Mouse (Mus musculus) heart, embryonic 11.5 days (tissue): ENCODE results near the gene Gpalpp1. TPM values are rescaled to one million over a fixed set of nuclear protein-coding genes. Genes with fewer than 3 reads are reported as not detected.
A peak's percentile ranks its signal among the peaks of the same experiment; 100 is the strongest.

ENCODE experiments used
- ATAC-seq: fragments of 200-750 bp; cut with Nextera tagmentation; replicated peaks from 2 replicates; pipeline ENCODE4 v1.8.0; 2017; ENCODE audit warnings: moderate library complexity; ENCODE audit not compliant: insufficient number of reproducible peaks, low FRiP score, low TSS enrichment
- H3K27ac ChIP-seq: fragments of 300-500 bp; sonication (generic); 2 replicates; pipeline ENCODE4 v1.5.1; 2014; ENCODE audit warnings: mild to moderate bottlenecking, low read depth, low read length
- H3K27me3 ChIP-seq: fragments of 300-500 bp; sonication (generic); 2 replicates; pipeline ENCODE4 v1.6.1; 2014; ENCODE audit warnings: mild to moderate bottlenecking, low read length, mixed read lengths; ENCODE audit not compliant: control insufficient read depth, insufficient read depth
- H3K36me3 ChIP-seq: fragments of 300-500 bp; sonication (generic); 2 replicates; pipeline ENCODE4 v1.6.1; 2014; ENCODE audit warnings: mild to moderate bottlenecking, low read length, moderate library complexity, mixed read lengths; ENCODE audit not compliant: control insufficient read depth, insufficient read depth
- H3K4me1 ChIP-seq: fragments of 300-500 bp; sonication (generic); 2 replicates; pipeline ENCODE4 v1.6.1; 2014; ENCODE audit warnings: low read length; ENCODE audit not compliant: control insufficient read depth, insufficient read depth
- H3K4me2 ChIP-seq: fragments of 300-500 bp; sonication (generic); 2 replicates; pipeline ENCODE4 v1.6.1; 2014; ENCODE audit warnings: mild to moderate bottlenecking, moderate library complexity
- H3K4me3 ChIP-seq: fragments of 300-500 bp; sonication (generic); 2 replicates; pipeline ENCODE4 v1.5.1; 2014; ENCODE audit warnings: low read depth, low read length
- H3K9ac ChIP-seq: fragments of 300-500 bp; sonication (generic); 2 replicates; pipeline ENCODE4 v1.6.1; 2014; ENCODE audit warnings: mild to moderate bottlenecking, low read depth, low read length, moderate library complexity
- H3K9me3 ChIP-seq: fragments of 300-500 bp; sonication (generic); replicated peaks from 2 replicates; pipeline ENCODE4 v1.6.1; 2016; ENCODE audit warnings: low read length; ENCODE audit not compliant: control insufficient read depth
- WGBS: fragments of 180-500 bp; shearing (Covaris S2); extraction: QIAGEN DNeasy Blood & Tissue Kit; methylation state at CpG from one replicate; pipeline ENCODE4 v1.1.7; 2014; ENCODE audit not compliant: insufficient replicate concordance; 5-methylcytosine and 5-hydroxymethylcytosine counted together
- polyA plus RNA-seq: library from polyadenylated mRNA; unstranded; fragments of >200 nt; fragmentation: Nextera tagmentation; extraction: Ambion mirVana; gene quantifications from 2 replicates; pipeline ENCODE4 v1.2.1, GENCODE M21; 2014

Gpalpp1 gene
- 10.4 and 14.1 TPM in 2 replicates for polyA plus RNA-seq

- no peaks in the 10 kb centered on the region for H3K27me3 ChIP-seq
- H3K4me1 ChIP-seq = peaks cover 5% of the 10 kb centered on the region
- WGBS = under 1% methylated on average over 69 of the region's 69 CpGs
- H3K4me3 ChIP-seq = peak within 1 kb of the TSS; percentile 91
- ATAC-seq = peak; percentile 97
- peak within 1 kb of the TSS; percentile 65 for H3K27ac ChIP-seq
- peak within 1 kb of the TSS; percentile 77 for H3K4me2 ChIP-seq
- H3K36me3 ChIP-seq = peaks cover 8% of the 10 kb centered on the region; the same call in 1 of the 2 replicates
- H3K9ac ChIP-seq = peak within 1 kb of the TSS; percentile 82
- H3K9me3 ChIP-seq = no peaks in the 10 kb centered on the region
Observed at GRCm38 (mm10) chr14:76110396-76111221, at the start of gene Gpalpp1, which contains the start of gene Nufip1. Gene Gpalpp1 (minus strand): TSS chr14:76110760. Gene Nufip1 (plus strand): TSS chr14:76110891.

GRCm38 (mm10) chr14:76158192-76158785 is 47.7 kb upstream of the Gpalpp1 start:
- Histone ChIP-seq H3K27ac (no peak overlapping the region), H3K36me3 (no peaks in the 10 kb centered on the region), H3K4me1 (no peaks in the 10 kb centered on the region), H3K4me2 (no peak overlapping the region), H3K9ac (no peak overlapping the region), H3K27me3 (no peaks in the 10 kb centered on the region), H3K4me3 (no peak overlapping the region), H3K9me3 (no peaks in the 10 kb centered on the region)
- no peak for ATAC-seq
- 54% methylated on average over 5 of the region's 5 CpGs for WGBS

GRCm38 (mm10) chr14:76153828-76154227 is 43.3 kb upstream of the Gpalpp1 start:
- Histone ChIP-seq H3K27ac (no peak overlapping the region), H3K36me3 (no peaks in the 10 kb centered on the region), H3K9me3 (no peaks in the 10 kb centered on the region), H3K4me2 (peak overlapping the region; percentile 72), H3K4me1 (peaks cover 17% of the 10 kb centered on the region), H3K27me3 (no peaks in the 10 kb centered on the region), H3K4me3 (no peak overlapping the region), H3K9ac (no peak overlapping the region)
- no peak for ATAC-seq
- 23% methylated on average over 6 of the region's 6 CpGs for WGBS

GRCm38 (mm10) chr14:76153003-76153675 is 42.6 kb upstream of the Gpalpp1 start:
- WGBS = 2% methylated on average over 24 of the region's 24 CpGs
- peak overlapping the region; percentile 72 for H3K4me2 ChIP-seq
- no peaks in the 10 kb centered on the region for H3K36me3 ChIP-seq
- no peak for ATAC-seq
- peaks cover 17% of the 10 kb centered on the region for H3K4me1 ChIP-seq
- no peaks in the 10 kb centered on the region for H3K27me3 ChIP-seq
- peak overlapping the region; percentile 50 for H3K9ac ChIP-seq
- H3K4me3 ChIP-seq = peak overlapping the region; percentile 68
- no peaks in the 10 kb centered on the region for H3K9me3 ChIP-seq
- peak overlapping the region; percentile 93 for H3K27ac ChIP-seq

GRCm38 (mm10) chr14:76152162-76153002 is 41.8 kb upstream of the Gpalpp1 start:
- H3K27ac ChIP-seq = peak overlapping the region; percentile 93
- H3K27me3 ChIP-seq = no peaks in the 10 kb centered on the region
- H3K9ac ChIP-seq = peak overlapping the region; percentile 89
- under 1% methylated on average over 41 of the region's 41 CpGs for WGBS
- peak overlapping the region; percentile 72 for H3K4me2 ChIP-seq
- peak overlapping the region; percentile 68 for H3K4me3 ChIP-seq
- peaks cover 17% of the 10 kb centered on the region for H3K4me1 ChIP-seq
- H3K36me3 ChIP-seq = no peaks in the 10 kb centered on the region
- no peaks in the 10 kb centered on the region for H3K9me3 ChIP-seq
- ATAC-seq = peak; percentile 88

- WGBS = 3% methylated on average over 10 of the region's 10 CpGs
Observed at GRCm38 (mm10) chr14:76151820-76152161, 41.2 kb upstream of the Gpalpp1 start.

GRCm38 (mm10) chr14:76151011-76151410 is 40.5 kb upstream of the Gpalpp1 start:
- no peaks in the 10 kb centered on the region for H3K27me3 ChIP-seq
- H3K27ac ChIP-seq = no peak overlapping the region
- no peak overlapping the region for H3K4me3 ChIP-seq
- WGBS = 74% methylated on average over 2 of the region's 2 CpGs
- no peak overlapping the region for H3K9ac ChIP-seq
- ATAC-seq = no peak
- H3K36me3 ChIP-seq = no peaks in the 10 kb centered on the region
- peak overlapping the region; percentile 72; the same call in 1 of the 2 replicates for H3K4me2 ChIP-seq
- peaks cover 19% of the 10 kb centered on the region for H3K4me1 ChIP-seq
- H3K9me3 ChIP-seq = no peaks in the 10 kb centered on the region

More at GRCm38 (mm10) chr14:76151820-76152161, 41.2 kb upstream of the Gpalpp1 start:
- peaks cover 17% of the 10 kb centered on the region for H3K4me1 ChIP-seq
- no peaks in the 10 kb centered on the region for H3K27me3 ChIP-seq
- H3K9ac ChIP-seq = peak overlapping the region; percentile 89
- no peak for ATAC-seq
- H3K4me3 ChIP-seq = peak overlapping the region; percentile 68
- H3K4me2 ChIP-seq = peak overlapping the region; percentile 72
- H3K27ac ChIP-seq = peak overlapping the region; percentile 93
- no peaks in the 10 kb centered on the region for H3K36me3 ChIP-seq
- no peaks in the 10 kb centered on the region for H3K9me3 ChIP-seq

- WGBS = 80% methylated on average over 11 of the region's 11 CpGs
- no peak overlapping the region; the same call in 1 of the 2 replicates for H3K4me2 ChIP-seq
- no peaks in the 10 kb centered on the region for H3K9me3 ChIP-seq
- no peak overlapping the region for H3K9ac ChIP-seq
- H3K4me3 ChIP-seq = no peak overlapping the region
- H3K36me3 ChIP-seq = no peaks in the 10 kb centered on the region
- ATAC-seq = no peak
- peaks cover 22% of the 10 kb centered on the region for H3K4me1 ChIP-seq
- peak overlapping the region; percentile 15; the same call in 1 of the 2 replicates for H3K27ac ChIP-seq
- no peaks in the 10 kb centered on the region; the same call in 1 of the 2 replicates for H3K27me3 ChIP-seq
Observed at GRCm38 (mm10) chr14:76150499-76150898, 39.9 kb upstream of the Gpalpp1 start.
